Mouse (Mus musculus) 416B (cell line): ENCODE measurements around the gene Etv5.

Experiments used
- DNase-seq: peaks from one replicate; pipeline ENCODE4 v3.0.0; 2011; ENCODE audit warnings: low read depth

Gene Etv5

DNA sequence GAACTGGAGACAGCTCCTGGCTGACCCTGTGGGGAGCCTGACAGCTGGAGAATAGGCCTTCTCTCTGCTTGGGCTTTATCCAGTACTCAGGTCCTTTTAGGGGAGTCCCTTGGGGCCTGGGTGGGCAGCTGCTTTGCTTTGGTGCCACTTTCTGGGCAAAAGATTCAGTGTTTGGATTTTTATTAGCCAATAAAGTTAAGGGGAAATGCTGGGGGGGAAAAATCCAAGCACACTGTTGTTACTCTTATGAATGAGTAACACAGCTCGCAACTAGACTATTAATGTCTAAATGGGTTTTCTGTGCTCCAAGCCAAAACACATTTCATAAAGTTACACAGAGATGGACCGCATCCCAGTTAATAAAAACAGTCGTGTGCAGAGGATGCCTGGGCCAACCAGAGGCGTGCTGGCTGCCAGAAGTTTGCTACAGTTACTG, 98.3 kb downstream of the Etv5 start:
- DNase-seq: no peak

DNA sequence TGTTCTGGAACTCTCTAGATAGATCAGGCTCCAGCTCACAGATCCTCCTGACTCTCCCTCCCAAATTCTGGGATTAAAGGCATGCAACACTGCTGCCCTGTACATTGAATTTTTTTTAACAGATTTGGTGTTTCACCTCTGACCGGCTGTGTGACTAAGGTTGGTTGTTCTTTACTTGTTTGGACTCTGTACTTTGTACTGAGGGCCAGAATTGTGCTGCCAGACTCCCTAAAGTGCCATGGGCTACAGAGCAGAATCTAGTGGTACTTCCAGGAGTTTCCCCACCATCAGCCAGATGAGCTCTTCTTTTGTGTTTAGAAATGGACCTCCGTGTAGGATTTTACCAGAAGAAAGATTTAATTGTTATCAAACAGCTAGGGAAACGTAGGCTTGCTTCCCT, 103.7 kb downstream of the Etv5 start:
- no peak for DNase-seq
